Mouse (Mus musculus) ES-Bruce4 (cell line): Measurements from ENCODE around the gene Mrpl12. TPM values are rescaled to one million over a fixed set of nuclear protein-coding genes. Genes with fewer than 3 reads are reported as not detected.

Experiments
- H3K27ac ChIP-seq: 2 replicates; pipeline ENCODE4 v1.5.1; 2012; ENCODE audit warnings: low read length, inconsistent platforms; ENCODE audit not compliant: insufficient read depth
- H3K27me3 ChIP-seq: 2 replicates; pipeline ENCODE4 v1.6.1; 2012; ENCODE audit warnings: mild to moderate bottlenecking, low read length, inconsistent platforms; ENCODE audit not compliant: control insufficient read depth, poor library complexity, insufficient read depth, severe bottlenecking
- H3K36me3 ChIP-seq: 2 replicates; pipeline ENCODE4 v1.6.1; 2012; ENCODE audit warnings: inconsistent platforms, mild to moderate bottlenecking, low read length, moderate library complexity; ENCODE audit not compliant: control insufficient read depth, poor library complexity, insufficient read depth, severe bottlenecking
- H3K4me1 ChIP-seq: one replicate; pipeline ENCODE4 v1.8.1; 2011; ENCODE audit warnings: low read length; ENCODE audit not compliant: control insufficient read depth, insufficient read depth
- H3K4me3 ChIP-seq: 2 replicates; pipeline ENCODE4 v1.5.1; 2011; ENCODE audit warnings: low read depth, mild to moderate bottlenecking, low read length
- H3K9ac ChIP-seq: 2 replicates; pipeline ENCODE4 v1.6.1; 2012; ENCODE audit warnings: low read depth, mild to moderate bottlenecking, inconsistent platforms; ENCODE audit not compliant: poor library complexity, severe bottlenecking
- H3K9me3 ChIP-seq: replicated peaks from 2 replicates; pipeline ENCODE4 v1.6.1; 2012; ENCODE audit warnings: mild to moderate bottlenecking, low read length, inconsistent platforms; ENCODE audit not compliant: control insufficient read depth, poor library complexity, insufficient read depth, severe bottlenecking
- CTCF ChIP-seq: IDR thresholded peaks from one replicate; pipeline ENCODE4 v1.8.1; 2011; ENCODE audit warnings: low read depth, low read length
- EP300 ChIP-seq: IDR thresholded peaks from 2 replicates; pipeline ENCODE4 v1.6.1; 2011; ENCODE audit warnings: low read depth, low read length; ENCODE audit not compliant: insufficient read depth
- POLR2A ChIP-seq: IDR thresholded peaks from one replicate; pipeline ENCODE4 v1.8.1; 2011; ENCODE audit warnings: low read length; ENCODE audit not compliant: insufficient read depth
- polyA plus RNA-seq: library from polyadenylated mRNA; stranded (reverse); fragments of >200 nt; gene quantifications from 2 replicates; pipeline ENCODE4 v1.2.4, GENCODE M21; 2011; ENCODE audit warnings: low read depth; ENCODE audit not compliant: missing spikeins, insufficient read depth, insufficient read length

The Mrpl12 gene
- polyA plus RNA-seq, 1 experiment = 83.6 TPM

- TF ChIP-seq CTCF (no peak), EP300 (no peak)
Observed at GRCm38 (mm10) chr11:120457370-120457769, 27.0 kb upstream of the Mrpl12 start.

GRCm38 (mm10) chr11:120457772-120458751, 26.4 kb upstream of the Mrpl12 start, which contains the start of the genes Oxld1 and Ccdc137:
Gene Oxld1, minus strand, starts transcription at chr11:120458068.
Gene Ccdc137, plus strand, starts transcription at chr11:120458115.
- peak within 1 kb of the TSS; percentile 76 for H3K9ac ChIP-seq
- H3K4me1 ChIP-seq = no peaks in the 10 kb centered on the region
- no peak within 1 kb of the TSS for H3K27ac ChIP-seq
- H3K27me3 ChIP-seq = no peaks in the 10 kb centered on the region
- TF ChIP-seq CTCF (no peak), EP300 (0 out of 2 replicates have a peak, but pooled peaks have one; percentile 5)
- H3K4me3 ChIP-seq = peak within 1 kb of the TSS; percentile 97
- H3K36me3 ChIP-seq = peaks cover 2% of the 10 kb centered on the region; the same call in 1 of the 2 replicates
- no peaks in the 10 kb centered on the region for H3K9me3 ChIP-seq

More at GRCm38 (mm10) chr11:120457370-120457769, 27.0 kb upstream of the Mrpl12 start:
- peak overlapping the region; percentile 76 for H3K9ac ChIP-seq
- H3K4me3 ChIP-seq = peak overlapping the region; percentile 97
- 0 out of 2 replicates have a peak, but pooled peaks cover 2% of the 10 kb centered on the region for H3K36me3 ChIP-seq
- H3K4me1 ChIP-seq = no peaks in the 10 kb centered on the region
- no peaks in the 10 kb centered on the region for H3K9me3 ChIP-seq
- no peaks in the 10 kb centered on the region for H3K27me3 ChIP-seq
- no peak overlapping the region for H3K27ac ChIP-seq

GRCm38 (mm10) chr11:120458847-120459597, 25.4 kb upstream of the Mrpl12 start:
- H3K36me3 ChIP-seq = peaks cover 2% of the 10 kb centered on the region; the same call in 1 of the 2 replicates
- peak overlapping the region; percentile 97 for H3K4me3 ChIP-seq
- H3K27ac ChIP-seq = no peak overlapping the region
- H3K9ac ChIP-seq = peak overlapping the region; percentile 76
- no peaks in the 10 kb centered on the region for H3K27me3 ChIP-seq
- peak; percentile 33 for TF ChIP-seq CTCF
- no peak for TF ChIP-seq EP300
- H3K4me1 ChIP-seq = no peaks in the 10 kb centered on the region
- no peaks in the 10 kb centered on the region for H3K9me3 ChIP-seq

GRCm38 (mm10) chr11:120463536-120463935, 20.9 kb upstream of the Mrpl12 start:
- Histone ChIP-seq H3K4me3 (no peak overlapping the region), H3K27me3 (no peaks in the 10 kb centered on the region), H3K9ac (no peak overlapping the region), H3K36me3 (peaks cover 2% of the 10 kb centered on the region; the same call in 1 of the 2 replicates), H3K27ac (no peak overlapping the region), H3K4me1 (no peaks in the 10 kb centered on the region), H3K9me3 (no peaks in the 10 kb centered on the region)
- TF ChIP-seq EP300 = no peak
- no peak for TF ChIP-seq CTCF
- TF ChIP-seq POLR2A = no peak

- Histone ChIP-seq H3K4me1 (no peaks in the 10 kb centered on the region), H3K9ac (no peak overlapping the region), H3K36me3 (peaks cover 2% of the 10 kb centered on the region; the same call in 1 of the 2 replicates), H3K4me3 (no peak overlapping the region), H3K27me3 (no peaks in the 10 kb centered on the region), H3K27ac (no peak overlapping the region), H3K9me3 (no peaks in the 10 kb centered on the region)
- TF ChIP-seq POLR2A (no peak), EP300 (no peak), CTCF (no peak)
Observed at GRCm38 (mm10) chr11:120464365-120464764, 20.0 kb upstream of the Mrpl12 start.

- Histone ChIP-seq H3K4me1 (no peaks in the 10 kb centered on the region), H3K9ac (no peak overlapping the region), H3K36me3 (peaks cover 2% of the 10 kb centered on the region; the same call in 1 of the 2 replicates), H3K4me3 (no peak overlapping the region), H3K27ac (no peak overlapping the region), H3K27me3 (no peaks in the 10 kb centered on the region), H3K9me3 (no peaks in the 10 kb centered on the region)
- TF ChIP-seq EP300 = no peak
Observed at GRCm38 (mm10) chr11:120465521-120465920, 18.9 kb upstream of the Mrpl12 start.
